Mouse (Mus musculus) spleen, adult 2 months (tissue): ENCODE measurements around the gene Zfp784.

ENCODE experiments used
- CTCF ChIP-seq: fragments of 200-500 bp; IDR thresholded peaks from 2 replicates; pipeline ENCODE4 v1.5.1; 2011; ENCODE audit warnings: mild to moderate bottlenecking, inconsistent platforms; ENCODE audit not compliant: insufficient read depth, insufficient read length, insufficient replicate concordance; ENCODE audit errors: extremely low read depth
- POLR2A ChIP-seq: fragments of 200-500 bp; IDR thresholded peaks from 2 replicates; pipeline ENCODE4 v1.6.1; 2011; ENCODE audit warnings: low read depth, low read length, inconsistent platforms

DNA sequence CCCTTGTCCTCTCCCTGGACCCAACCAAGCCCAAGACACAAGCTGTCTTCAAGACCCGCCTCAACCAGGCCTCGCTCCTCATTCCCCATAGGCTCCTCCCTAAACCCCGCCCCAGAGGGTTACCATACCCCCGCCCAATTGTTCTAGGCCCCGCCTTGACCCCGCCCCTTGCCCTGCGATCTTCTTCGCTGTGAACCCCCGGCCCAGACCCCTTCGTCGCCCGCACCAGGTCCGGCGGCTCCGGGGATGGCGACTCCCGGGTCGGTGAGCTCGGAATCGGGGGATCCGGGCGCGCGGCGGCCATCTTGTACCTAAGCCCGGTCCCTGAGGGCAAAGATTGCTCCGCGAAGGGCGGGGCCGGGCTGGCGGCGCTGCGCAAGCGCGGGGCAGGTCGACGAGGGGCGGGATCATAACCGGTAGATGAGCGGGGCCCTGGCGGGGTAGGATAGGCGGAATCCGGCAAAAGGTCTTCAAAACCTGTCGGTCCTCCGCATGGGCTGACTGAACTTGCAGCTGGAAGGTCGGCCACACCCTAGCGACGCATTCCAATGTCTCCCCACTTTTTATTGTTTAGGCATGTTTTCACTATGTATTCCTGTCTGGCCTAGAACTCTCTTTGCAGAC lies at the start of gene Zfp784:
- TF ChIP-seq POLR2A = peak; percentile 79
- TF ChIP-seq CTCF = no peak
